Mouse (Mus musculus) mesoderm, embryonic 11.5 days (tissue): ENCODE measurements around the gene Fat2.

Experiments
- DNase-seq: peaks from one replicate; pipeline ENCODE4 v3.0.0-alpha.2; 2012; ENCODE audit warnings: low read depth, low spot score

The Fat2 gene

GRCm38 (mm10) chr11:55336101-55336891 is at the start of gene Fat2:
Fat2 (minus strand) TSS chr11:55336564.
- DNase-seq, result no peak

- no peak for DNase-seq
Measured at GRCm38 (mm10) chr11:55383463-55384045, 47.2 kb upstream of the Fat2 start.

- no peak for DNase-seq
Measured at GRCm38 (mm10) chr11:55380908-55381307, 44.5 kb upstream of the Fat2 start.

GRCm38 (mm10) chr11:55378371-55378770 is 42.0 kb upstream of the Fat2 start:
- no peak for DNase-seq

- DNase-seq, result no peak
Measured at GRCm38 (mm10) chr11:55373838-55374237, 37.5 kb upstream of the Fat2 start.

GRCm38 (mm10) chr11:55373373-55373772 is 37.0 kb upstream of the Fat2 start:
- no peak for DNase-seq

GRCm38 (mm10) chr11:55372001-55372400 is 35.6 kb upstream of the Fat2 start:
- DNase-seq, result no peak

- DNase-seq, result no peak
Measured at GRCm38 (mm10) chr11:55369093-55369471, 32.7 kb upstream of the Fat2 start.

- DNase-seq, result no peak
Measured at GRCm38 (mm10) chr11:55368388-55369092, 32.2 kb upstream of the Fat2 start.

- no peak for DNase-seq
Measured at GRCm38 (mm10) chr11:55367783-55368182, 31.4 kb upstream of the Fat2 start.

GRCm38 (mm10) chr11:55365840-55366239 is 29.5 kb upstream of the Fat2 start:
- DNase-seq, result no peak

- DNase-seq, result no peak
Measured at GRCm38 (mm10) chr11:55365242-55365641, 28.9 kb upstream of the Fat2 start.

GRCm38 (mm10) chr11:55364662-55365061 is 28.3 kb upstream of the Fat2 start:
- no peak for DNase-seq

GRCm38 (mm10) chr11:55358094-55358783 is 21.9 kb upstream of the Fat2 start:
- no peak for DNase-seq

- no peak for DNase-seq
Measured at GRCm38 (mm10) chr11:55356846-55357245, 20.5 kb upstream of the Fat2 start.

- DNase-seq, result no peak
Measured at GRCm38 (mm10) chr11:55341961-55342371, 5.6 kb upstream of the Fat2 start.

GRCm38 (mm10) chr11:55340789-55341188 is 4.4 kb upstream of the Fat2 start:
- DNase-seq, result no peak

GRCm38 (mm10) chr11:55337032-55337769 is 837 bp upstream of the Fat2 start:
- DNase-seq, result no peak

GRCm38 (mm10) chr11:55335314-55336076 is 869 bp downstream of the Fat2 start:
- DNase-seq, result no peak

- DNase-seq, result no peak
Measured at GRCm38 (mm10) chr11:55334545-55334944, 1.8 kb downstream of the Fat2 start.

GRCm38 (mm10) chr11:55334063-55334462 is 2.3 kb downstream of the Fat2 start:
- DNase-seq, result no peak
